Mouse (Mus musculus): ENCODE results near the gene Xdh. TPM values are rescaled to one million over a fixed set of nuclear protein-coding genes. Genes with fewer than 3 reads are reported as not detected.

The Xdh gene
- total RNA-seq, 2 experiments from 2014 or later = 10.4 to 15.3 TPM

Other genes starting within 250 kb of the Xdh start
- 10 to 100 TPM; 19.8 to 20.8 TPM for gene Galnt14, start 239.7 kb downstream of the Xdh start, total RNA-seq (2021)
- gene Ehd3, start 146.1 kb downstream of the Xdh start, total RNA-seq (2021) = 10 to 100 TPM; 83.7 to 88.8 TPM
- gene Srd5a2, start 97.7 kb upstream of the Xdh start, total RNA-seq (2021) = under 1 TPM in 1 of 2 experiments, not detected in 1; 0.21 TPM